In genomic region chr2:49788051-49788418, GRCm38 (mm10) we compare ENCODE assay signal across 9 mouse cellular contexts. TPM values are rescaled to one million over a fixed set of nuclear protein-coding genes. Genes with fewer than 3 reads are reported as not detected.
DNase-seq lines count a peak whose midpoint lies in the region; ATAC-seq and TF ChIP-seq lines count a peak whose summit lies in the region.
"Had no signal": no experiment of that assay in that cellular context is flagged by ENCODE, and none has a peak within 500 bp of the region (broad histone marks: within the 10 kb centered on the region; RNA-seq: fewer than 3 reads in every experiment).

No protein-coding gene starts in this region.

- WGBS in liver, embryonic 11.5 days = 2% methylated on average over 14 of the region's 14 CpGs
- WGBS in intestine, postnatal 0 days = under 1% methylated on average over 14 of the region's 14 CpGs
- 1% methylated on average over 14 of the region's 14 CpGs for WGBS in neural tube, embryonic 13.5 days

- H3K4me1 ChIP-seq in liver, embryonic 11.5 days (replicated peaks; ENCODE audit: control insufficient read depth, insufficient read depth, low read length) = peaks cover 5% of the 10 kb centered on the region; the same call in 1 of the 2 replicates
- no peaks in the 10 kb centered on the region for H3K4me1 ChIP-seq in embryonic fibroblast, embryonic 13.5 days (ENCODE audit: control insufficient read depth, insufficient read depth, low read length)
- H3K4me1 ChIP-seq in intestine, postnatal 0 days (replicated peaks; ENCODE audit: control insufficient read depth, insufficient read depth, low read length) = no peaks in the 10 kb centered on the region
- H3K4me1 ChIP-seq in neural tube, embryonic 13.5 days (replicated peaks) = peaks cover 13% of the 10 kb centered on the region; the same call in 1 of the 2 replicates

- ATAC-seq in liver, embryonic 11.5 days (replicated peaks; ENCODE audit: low FRiP score) = no peak
- ATAC-seq in intestine, postnatal 0 days = no peak
- peak; percentile 43; the same call in 1 of the 2 replicates for ATAC-seq in neural tube, embryonic 13.5 days (ENCODE audit: low read depth)

- H3K9me3 ChIP-seq in liver, embryonic 11.5 days (ENCODE audit: control insufficient read depth, low read length) = no peaks in the 10 kb centered on the region
- no peaks in the 10 kb centered on the region for H3K9me3 ChIP-seq in intestine, postnatal 0 days (ENCODE audit: control insufficient read depth)
- H3K9me3 ChIP-seq in neural tube, embryonic 13.5 days = no peaks in the 10 kb centered on the region

- H3K4me2 ChIP-seq in liver, embryonic 11.5 days = peak overlapping the region; percentile 89
- peak overlapping the region; percentile 99 for H3K4me2 ChIP-seq in intestine, postnatal 0 days (replicated peaks; ENCODE audit: low read depth)
- H3K4me2 ChIP-seq in neural tube, embryonic 13.5 days = peak overlapping the region; percentile 100

- peaks cover 46% of the 10 kb centered on the region for H3K27me3 ChIP-seq in liver, embryonic 11.5 days (replicated peaks; ENCODE audit: control insufficient read depth, insufficient read depth, low read length)
- H3K27me3 ChIP-seq in intestine, postnatal 0 days (replicated peaks; ENCODE audit: control insufficient read depth, insufficient read depth, low read length) = peaks cover 16% of the 10 kb centered on the region; the same call in 1 of the 2 replicates
- H3K27me3 ChIP-seq in neural tube, embryonic 13.5 days = peaks cover 56% of the 10 kb centered on the region

- no peaks in the 10 kb centered on the region for H3K36me3 ChIP-seq in liver, embryonic 11.5 days (ENCODE audit: control insufficient read depth, insufficient read depth, low read length)
- H3K36me3 ChIP-seq in intestine, postnatal 0 days (ENCODE audit: control insufficient read depth, insufficient read depth) = no peaks in the 10 kb centered on the region
- H3K36me3 ChIP-seq in neural tube, embryonic 13.5 days = no peaks in the 10 kb centered on the region

- TF ChIP-seq CTCF in embryonic fibroblast, embryonic 13.5 days (IDR thresholded peaks at IDR 0.05; ENCODE audit: borderline replicate concordance, insufficient read depth, low read length) = no peak
- TF ChIP-seq CTCF in intestine, postnatal 0 days (IDR thresholded peaks at IDR 0.05; ENCODE audit: low read depth) = no peak

- peak; percentile 45 for DNase-seq in liver, embryonic 11.5 days (ENCODE audit: low spot score)
- DNase-seq in liver = no peak
- no peak for DNase-seq in cerebellum, adult 8-10 months
- no peak for DNase-seq in cerebellum, adult 9-11 months
- no peak for DNase-seq in layer of hippocampus, adult 11-12 months (ENCODE audit: low spot score)

- no peak overlapping the region for H3K9ac ChIP-seq in liver, embryonic 11.5 days (ENCODE audit: low read depth, low read length)
- H3K9ac ChIP-seq in intestine, postnatal 0 days (ENCODE audit: low read depth, low read length) = no peak overlapping the region
- peak overlapping the region; percentile 77 for H3K9ac ChIP-seq in neural tube, embryonic 13.5 days

- no peak for TF ChIP-seq POLR2A in embryonic fibroblast, embryonic 13.5 days (IDR thresholded peaks at IDR 0.05; ENCODE audit: low read depth, low read length)

- H3K4me3 ChIP-seq in liver, embryonic 11.5 days (ENCODE audit: low read depth, low read length) = peak overlapping the region; percentile 56
- H3K4me3 ChIP-seq in embryonic fibroblast, embryonic 13.5 days (ENCODE audit: insufficient read depth, low read length) = peak overlapping the region; percentile 39
- H3K4me3 ChIP-seq in intestine, postnatal 0 days (ENCODE audit: low read depth, low read length) = peak overlapping the region; percentile 60
- peak overlapping the region; percentile 60 for H3K4me3 ChIP-seq in neural tube, embryonic 13.5 days

- no peak overlapping the region for H3K27ac ChIP-seq in liver, embryonic 11.5 days (ENCODE audit: low read depth, low read length)
- no peak overlapping the region for H3K27ac ChIP-seq in embryonic fibroblast, embryonic 13.5 days (ENCODE audit: insufficient read depth, low read length)
- H3K27ac ChIP-seq in intestine, postnatal 0 days (ENCODE audit: low read depth, low read length) = no peak overlapping the region
- H3K27ac ChIP-seq in neural tube, embryonic 13.5 days (replicated peaks) = no peak overlapping the region

RNA-seq across cellular contexts. Expression of gene Lypd6b, which starts 0.5 kb away (rescaled TPM):
- polyA plus RNA-seq in liver, embryonic 11.5 days (2014; fragmentation: Nextera tagmentation; extraction: Ambion mirVana) = 0.47 and 0.48 TPM in 2 replicates
- not detected in 2 replicates for polyA plus RNA-seq in embryonic fibroblast, embryonic 13.5 days (2011; ENCODE audit: insufficient read length, low read depth, missing spikeins)
- polyA plus RNA-seq in intestine, postnatal 0 days (2015; fragmentation: Nextera tagmentation; extraction: Ambion mirVana) = 0.68 and 0.73 TPM in 2 replicates
- 6.8 and 7.8 TPM in 2 replicates for polyA plus RNA-seq in neural tube, embryonic 13.5 days (2015; fragmentation: Nextera tagmentation; extraction: Ambion mirVana)
- polyA plus RNA-seq: liver, adult 2 months had no signal
